Mouse (Mus musculus) gastrocnemius, adult 2 months (tissue): ENCODE results near the gene Clcn2. TPM values are rescaled to one million over a fixed set of nuclear protein-coding genes. Genes with fewer than 3 reads are reported as not detected.
A peak's percentile ranks its signal among the peaks of the same experiment; 100 is the strongest.
"Not testable (repeated sequence)": the region's sequence is repeated elsewhere in the genome, so short reads cannot be mapped to it uniquely, and the experiment has no call there.

ENCODE experiments used
- DNase-seq: peaks from one replicate; pipeline ENCODE4 v3.0.0; 2022
- H3K27ac ChIP-seq: fragments of 200-600 bp; 2 replicates; pipeline ENCODE4 v1.8.1; 2022; ENCODE audit warnings: mild to moderate bottlenecking
- H3K4me3 ChIP-seq: fragments of 200-600 bp; 2 replicates; pipeline ENCODE4 v1.8.1; 2022; ENCODE audit warnings: mild to moderate bottlenecking, moderate library complexity
- CTCF ChIP-seq: fragments of 200-600 bp; IDR thresholded peaks from 2 replicates; pipeline ENCODE4 v1.8.1; 2022; ENCODE audit warnings: antibody characterized with exemption, mild to moderate bottlenecking, moderate library complexity
- intact Hi-C: fragments of 180-260 bp; cut with DNase I; formaldehyde crosslinking; loops from one replicate; pipeline ENCODE4 v1.15.1; 2025
- total RNA-seq, 2 experiments: library from RNA; stranded (reverse); gene quantifications; 2 replicates each; pipeline ENCODE4 v1.2.3; 2021

Clcn2 gene
- total RNA-seq, 2 experiments from 2014 or later: 0.89 to 1.0 TPM

DNA sequence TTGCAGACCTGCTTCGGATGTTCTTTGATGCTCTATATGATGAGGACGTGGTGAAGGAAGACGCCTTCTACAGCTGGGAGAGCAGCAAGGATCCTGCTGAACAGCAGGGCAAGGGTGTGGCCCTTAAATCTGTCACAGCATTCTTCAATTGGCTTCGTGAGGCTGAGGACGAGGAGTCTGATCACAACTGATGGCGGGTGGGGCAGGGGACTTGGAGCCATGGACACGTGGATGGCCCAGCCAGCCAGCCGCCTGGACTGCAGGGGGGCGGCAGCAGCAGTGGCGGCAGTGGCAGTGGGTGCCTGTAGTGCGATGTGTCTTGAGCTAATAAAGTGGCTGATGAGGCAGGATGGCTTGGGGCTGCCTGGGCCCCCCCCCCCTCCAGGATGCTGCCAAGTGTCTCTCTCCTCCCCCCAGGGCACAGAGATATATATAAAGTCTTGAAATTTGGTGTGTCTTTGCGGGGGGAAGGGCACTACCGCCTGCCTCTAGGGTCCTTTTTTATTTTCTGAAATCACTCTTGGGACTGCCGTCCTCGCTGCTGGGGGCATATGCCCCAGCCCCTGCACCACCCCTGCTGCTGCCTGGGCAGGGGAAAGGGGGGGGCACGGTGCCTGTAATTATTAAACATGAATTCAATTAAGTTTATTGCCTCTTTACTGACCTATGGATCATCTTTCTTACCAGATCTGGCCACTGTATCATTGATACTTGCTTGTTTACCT, 25.1 kb downstream of the Clcn2 start:
- H3K27ac ChIP-seq: peak overlapping the region; percentile 95
- intact Hi-C loops: loop anchor here (2.0 kb wide), 1 partner anchor 14 kb away; no protein-coding TSS in a partner anchor
- H3K4me3 ChIP-seq: peak overlapping the region; percentile 75

DNA sequence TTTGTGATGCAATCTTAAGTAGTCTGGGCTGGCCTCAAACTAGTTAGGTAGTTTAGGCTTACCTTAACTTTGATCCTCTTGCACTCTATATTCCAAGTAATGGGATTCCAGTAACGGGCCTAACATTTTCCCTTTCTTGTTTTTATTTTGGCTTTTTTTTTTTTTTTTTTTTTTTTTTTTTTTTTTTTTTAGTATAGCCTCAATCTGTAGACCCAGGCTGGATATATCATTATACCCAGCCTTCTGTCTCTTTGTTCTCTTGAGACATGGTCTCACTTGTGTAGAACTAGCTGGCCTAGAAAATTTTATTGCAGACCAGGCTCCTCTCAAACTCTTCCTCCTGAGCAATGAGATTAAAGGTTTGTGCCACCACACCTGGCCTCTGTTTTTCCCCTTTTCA, 25.9 kb downstream of the Clcn2 start:
- no peak for DNase-seq
- intact Hi-C loops: loop anchor here (2.0 kb wide), 1 partner anchor 13 kb away; no protein-coding TSS in a partner anchor
- H3K27ac ChIP-seq: no peak overlapping the region
- no peak overlapping the region for H3K4me3 ChIP-seq
- TF ChIP-seq CTCF: no peak

More for the DNA sequence above, 25.1 kb downstream of the Clcn2 start:
- no peak for TF ChIP-seq CTCF
- DNase-seq: no peak

DNA sequence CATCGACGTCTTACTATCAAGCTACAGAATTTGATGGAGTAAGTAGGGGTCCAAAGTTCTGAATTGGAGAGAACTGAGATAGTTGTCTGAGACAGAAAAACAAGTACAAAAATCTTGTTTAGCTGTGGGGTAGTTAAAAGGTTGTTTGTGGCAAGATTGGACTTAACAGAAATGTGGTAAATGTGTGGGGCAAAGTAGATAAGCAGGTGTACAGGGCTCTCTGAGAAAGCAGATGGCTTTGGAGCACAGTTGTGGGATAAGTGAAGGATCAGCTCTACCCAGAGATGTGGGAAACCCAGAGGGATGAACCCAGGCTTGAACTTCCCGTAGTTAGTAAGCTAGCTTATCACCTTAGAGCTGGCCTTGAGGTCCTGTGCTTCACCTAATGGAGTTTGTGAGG, 26.8 kb downstream of the Clcn2 start:
- no peak overlapping the region for H3K27ac ChIP-seq
- no peak for DNase-seq
- H3K4me3 ChIP-seq: no peak overlapping the region
- no peak for TF ChIP-seq CTCF
- intact Hi-C loops: no loop called here

DNA sequence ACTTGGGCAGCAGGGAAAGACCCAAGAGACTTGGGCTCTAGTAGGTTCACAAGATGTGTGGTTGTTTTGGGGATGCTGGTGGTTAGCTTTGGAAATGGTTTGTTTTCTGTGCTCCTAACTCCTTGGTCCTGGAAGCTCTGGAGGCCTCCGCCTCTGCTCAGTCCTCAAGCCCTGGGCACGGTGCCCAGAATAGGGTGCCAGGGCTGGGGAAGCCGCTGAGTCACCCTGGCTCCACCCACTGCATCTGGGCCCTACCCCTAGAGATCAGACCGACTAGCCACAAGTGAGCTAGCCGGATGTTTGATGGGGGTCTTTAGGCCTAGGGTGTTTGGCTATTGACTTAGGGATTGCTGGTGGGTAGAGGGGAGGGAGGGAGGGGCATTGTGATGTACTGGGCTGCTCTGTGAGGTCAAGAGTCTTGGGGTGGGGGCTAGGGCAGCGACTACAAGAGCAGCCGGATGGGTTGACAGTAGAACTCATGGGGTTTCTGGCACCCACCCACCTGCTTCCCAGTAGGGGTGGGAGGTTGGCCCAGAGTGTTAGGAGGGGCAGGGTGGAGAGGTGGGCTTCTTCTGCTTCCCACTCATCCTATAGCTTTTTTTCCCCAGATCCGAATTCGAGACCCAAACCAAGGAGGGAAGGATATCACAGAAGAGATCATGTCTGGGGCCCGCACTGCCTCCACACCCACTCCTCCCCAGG, 39.4 kb downstream of the Clcn2 start:
- peak; percentile 95 for DNase-seq
- intact Hi-C loops: loop anchor here (2.0 kb wide), 1 partner anchor 15 kb away; the partner anchor contains the start of gene Fam131a
- TF ChIP-seq CTCF: no peak
- Histone ChIP-seq H3K27ac (peak overlapping the region; percentile 88), H3K4me3 (peak overlapping the region; percentile 72)

DNA sequence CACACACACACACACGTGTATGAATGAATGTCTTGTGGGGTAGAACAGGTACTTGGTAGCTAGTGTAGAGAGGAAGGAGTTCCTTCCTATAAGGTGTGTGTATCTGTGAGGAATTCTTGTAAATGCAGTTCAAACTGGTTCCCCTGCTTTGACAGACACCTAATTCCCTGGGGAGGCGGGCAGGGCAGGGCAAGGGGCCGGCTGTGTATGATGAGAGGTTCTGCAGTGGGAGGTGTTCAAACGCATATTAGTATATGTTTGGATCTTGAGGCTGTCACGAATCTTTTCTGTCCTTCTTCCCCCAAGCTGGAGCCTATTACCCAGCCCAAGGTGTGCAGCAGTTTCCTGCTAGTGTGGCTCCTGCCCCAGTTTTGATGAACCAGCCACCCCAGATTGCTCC, 40.2 kb downstream of the Clcn2 start:
- Histone ChIP-seq H3K27ac (peak overlapping the region; percentile 88), H3K4me3 (peak overlapping the region; percentile 72)
- intact Hi-C loops: no loop called here
- no peak for DNase-seq
- TF ChIP-seq CTCF: no peak

DNA sequence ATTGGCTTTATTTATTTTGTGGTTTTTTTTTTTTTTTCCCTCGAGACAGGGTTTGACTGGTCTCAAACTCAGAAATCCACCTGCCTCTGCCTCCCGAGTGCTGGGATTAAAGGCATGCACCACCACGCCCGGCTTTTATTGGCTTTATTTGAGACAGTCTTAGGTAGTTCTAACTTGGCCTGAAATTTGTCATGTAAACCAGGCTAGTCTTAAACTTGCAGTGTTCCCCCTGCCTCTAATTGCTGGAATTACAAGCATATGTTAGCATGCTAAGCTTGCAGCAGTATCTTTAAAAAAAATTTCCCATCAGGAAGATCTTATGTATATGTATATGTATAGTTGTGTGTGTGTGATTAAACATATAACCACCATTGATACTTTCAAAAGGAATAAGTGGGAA, 40.8 kb downstream of the Clcn2 start:
- no peak overlapping the region for H3K4me3 ChIP-seq
- no peak for DNase-seq
- peak overlapping the region; percentile 88 for H3K27ac ChIP-seq
- no peak for TF ChIP-seq CTCF
- intact Hi-C loops: no loop called here

DNA sequence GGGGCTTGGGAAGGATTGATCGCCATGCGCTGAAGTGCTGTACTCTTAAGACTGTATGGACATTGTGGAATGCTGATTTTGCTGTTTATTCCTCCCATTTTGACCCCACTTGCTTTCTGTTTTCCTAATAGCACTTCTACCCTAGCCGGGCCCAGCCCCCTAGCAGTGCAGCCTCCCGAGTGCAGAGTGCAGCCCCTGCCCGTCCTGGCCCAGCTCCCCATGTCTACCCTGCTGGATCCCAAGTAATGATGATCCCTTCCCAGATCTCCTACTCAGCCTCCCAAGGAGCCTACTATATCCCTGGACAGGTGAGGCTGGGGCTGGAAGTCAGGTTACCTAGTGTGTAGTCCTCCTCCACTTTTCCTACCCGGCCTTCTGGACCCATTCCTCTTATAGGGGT, 42.3 kb downstream of the Clcn2 start:
- TF ChIP-seq CTCF: no peak
- Histone ChIP-seq H3K4me3 (peak overlapping the region; percentile 94), H3K27ac (peak overlapping the region; percentile 94; the same call in 1 of the 2 replicates)
- intact Hi-C loops: no loop called here
- DNase-seq: no peak

DNA sequence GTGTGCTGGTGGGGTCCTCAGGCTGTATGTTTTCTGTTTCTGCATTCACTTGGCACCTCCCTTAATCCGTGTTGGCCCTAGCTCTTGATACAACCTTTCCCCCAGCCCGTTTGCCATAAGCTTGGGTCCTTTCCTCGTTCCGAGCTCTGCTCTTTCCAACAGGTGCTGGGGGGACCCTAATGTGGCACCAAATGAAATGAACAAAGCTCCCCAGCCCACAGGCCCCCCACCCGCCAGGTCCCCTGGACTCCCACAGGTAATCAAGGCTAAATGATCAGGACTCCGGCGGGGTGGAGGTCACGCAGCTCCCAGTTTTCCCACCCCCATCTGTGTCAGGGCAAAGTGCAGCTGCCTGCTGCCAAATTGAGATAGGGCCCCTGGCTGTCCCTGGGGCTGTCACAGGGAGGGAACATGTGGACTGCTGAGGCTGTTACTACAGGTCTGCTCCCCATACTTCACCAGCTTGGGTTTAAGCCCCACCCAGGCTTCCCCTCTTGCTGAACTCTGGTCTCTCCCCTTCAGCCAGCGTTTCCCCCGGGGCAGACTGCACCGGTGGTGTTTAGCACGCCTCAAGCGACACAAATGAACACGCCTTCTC, 43.7 kb downstream of the Clcn2 start:
- DNase-seq: peak; percentile 46
- no peak for TF ChIP-seq CTCF
- intact Hi-C loops: loop anchor here (2.0 kb wide), 1 partner anchor 21 kb away; no protein-coding TSS in a partner anchor

DNA sequence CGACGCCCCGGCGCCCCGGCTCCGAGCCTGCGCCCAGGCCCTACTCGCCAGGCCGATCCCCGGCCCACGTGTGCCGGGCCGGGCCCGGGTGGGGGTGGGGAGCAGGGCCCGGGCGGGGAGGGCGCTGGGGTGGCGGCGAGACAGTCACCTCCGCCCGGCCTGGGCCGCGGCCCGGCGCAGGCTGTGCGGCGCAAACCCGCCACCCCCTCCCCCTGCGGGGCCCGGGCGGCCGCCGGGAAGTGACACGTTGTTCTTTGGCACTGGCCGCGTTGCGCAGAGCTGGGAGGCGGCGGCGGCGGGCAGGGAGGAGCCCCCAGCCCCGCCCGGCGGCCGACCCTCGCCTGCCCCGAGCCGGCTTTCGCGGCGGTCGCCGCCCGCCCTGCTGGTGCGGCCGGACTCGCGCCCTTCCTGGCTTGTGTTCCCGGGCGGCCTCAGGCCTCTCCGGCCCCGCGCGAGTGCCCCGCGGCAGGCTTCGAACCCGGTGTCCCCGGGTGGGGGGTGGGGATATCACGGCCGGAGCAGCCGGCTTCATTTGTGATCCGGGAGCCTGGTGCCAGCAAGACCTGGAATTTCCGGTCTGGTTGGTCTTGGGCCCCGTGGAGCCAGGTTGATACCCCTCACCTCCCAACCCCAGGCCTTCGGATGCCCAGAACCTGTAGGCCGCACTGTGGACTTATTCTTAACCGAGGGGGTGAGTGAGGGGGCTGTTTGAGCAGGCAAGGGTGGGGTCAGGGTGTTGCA, 44.4 kb downstream of the Clcn2 start:
- DNase-seq: peak; percentile 87
- Histone ChIP-seq H3K4me3 (peak overlapping the region; percentile 94), H3K27ac (peak overlapping the region; percentile 94)
- no peak for TF ChIP-seq CTCF
- intact Hi-C loops: loop anchor here (2.0 kb wide), 1 partner anchor 20 kb away; no protein-coding TSS in a partner anchor

More for the DNA sequence above, 43.7 kb downstream of the Clcn2 start:
- Histone ChIP-seq H3K27ac (peak overlapping the region; percentile 94), H3K4me3 (peak overlapping the region; percentile 94)

DNA sequence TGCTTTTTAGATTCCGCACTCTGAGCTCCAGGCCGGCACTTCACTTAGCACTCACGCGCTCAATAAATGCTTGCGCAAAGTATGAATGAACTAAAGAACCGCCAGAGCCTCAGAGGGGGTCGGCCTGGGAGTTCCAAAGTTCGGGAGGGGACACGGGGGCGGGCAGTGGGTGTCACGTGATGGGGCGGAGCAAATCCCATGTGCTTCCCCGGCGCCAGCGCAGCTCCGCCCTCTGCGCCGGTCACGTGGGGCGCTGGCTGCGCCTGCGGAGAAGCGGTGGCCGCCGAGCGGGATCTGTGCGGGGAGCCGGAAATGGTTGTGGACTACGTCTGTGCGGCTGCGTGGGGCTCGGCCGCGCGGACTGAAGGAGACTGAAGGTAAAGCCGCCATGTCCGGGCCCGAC, 45.0 kb downstream of the Clcn2 start:
- no peak for TF ChIP-seq CTCF
- intact Hi-C loops: loop anchor here (2.0 kb wide), 1 partner anchor 20 kb away; no protein-coding TSS in a partner anchor
- Histone ChIP-seq H3K4me3 (peak overlapping the region; percentile 94), H3K27ac (peak overlapping the region; percentile 94)
- peak; percentile 98 for DNase-seq

DNA sequence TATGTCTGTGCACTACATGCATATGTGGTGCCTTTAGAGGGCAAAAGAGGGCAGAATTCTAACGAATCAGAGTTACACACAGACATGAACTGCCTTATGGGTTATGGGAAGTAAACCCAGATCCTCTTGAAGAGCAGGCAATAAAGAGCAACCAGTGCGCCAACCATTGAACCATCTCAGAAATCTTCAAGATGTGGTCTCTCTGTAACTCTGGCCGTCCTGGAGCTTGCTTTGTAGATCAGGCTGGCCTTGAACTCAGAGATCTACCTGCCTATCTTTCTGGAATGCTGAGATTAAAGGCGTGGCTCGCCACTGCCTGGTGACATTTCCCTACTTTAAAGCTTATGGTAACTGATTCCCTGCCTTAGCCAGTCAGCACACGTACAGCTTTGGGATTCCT, 45.7 kb downstream of the Clcn2 start:
- no peak for TF ChIP-seq CTCF
- H3K4me3 ChIP-seq: peak overlapping the region; percentile 94
- H3K27ac ChIP-seq: peak overlapping the region; percentile 94
- intact Hi-C loops: loop anchor here (2.0 kb wide), 1 partner anchor 19 kb away; no protein-coding TSS in a partner anchor
- no peak for DNase-seq

DNA sequence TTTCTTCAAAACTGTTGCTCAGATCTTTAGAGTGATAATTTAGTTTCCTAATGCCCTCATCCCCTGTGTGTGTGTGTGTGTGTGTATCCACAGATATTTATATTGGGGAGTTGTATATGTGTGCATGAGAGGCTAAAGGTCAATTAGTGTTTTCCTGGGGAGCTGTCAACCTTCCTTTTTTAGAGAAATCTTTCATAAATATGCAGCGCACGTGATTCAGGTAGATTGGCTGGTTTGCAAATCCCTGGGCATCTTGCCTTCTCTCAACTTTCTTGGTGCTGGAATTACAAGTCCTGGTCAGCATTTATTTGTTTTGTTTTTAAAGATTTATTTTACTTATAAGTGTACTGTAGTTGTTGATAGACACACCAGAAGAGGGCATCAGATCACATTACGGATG, 47.3 kb downstream of the Clcn2 start:
- no peak for DNase-seq
- Histone ChIP-seq H3K4me3 (no peak overlapping the region), H3K27ac (no peak overlapping the region)
- TF ChIP-seq CTCF: no peak
- intact Hi-C loops: no loop called here

DNA sequence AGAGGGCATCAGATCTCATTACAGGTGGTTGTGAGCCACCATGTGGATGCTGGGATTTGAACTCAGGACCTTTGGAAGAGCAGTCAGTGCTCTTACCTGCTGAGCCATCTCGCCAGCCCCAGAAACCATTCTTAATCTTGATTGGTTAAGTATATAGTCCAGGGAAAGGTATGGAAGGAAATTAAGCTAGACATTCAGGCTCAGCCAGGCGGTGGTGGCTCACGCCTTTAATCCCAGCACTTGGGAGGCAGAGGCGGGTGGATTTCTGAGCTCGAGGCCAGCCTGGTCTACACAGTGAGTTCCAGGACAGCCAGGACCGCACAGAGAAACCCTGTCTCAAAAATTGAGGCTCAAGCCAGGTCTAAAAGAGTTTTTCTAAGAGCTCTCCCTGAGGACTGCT, 49.5 kb downstream of the Clcn2 start, which contains the start of gene Eif4g1:
TSS of gene Eif4g1 (plus strand) at position 301 of the 400 bp plus-strand sequence.
- H3K27ac ChIP-seq, intact Hi-C loops, H3K4me3 ChIP-seq, DNase-seq: not testable (repeated sequence)
